Mouse (Mus musculus): Measurements from ENCODE around the gene Sarnp. TPM values are rescaled to one million over a fixed set of nuclear protein-coding genes. Genes with fewer than 3 reads are reported as not detected.

Sarnp gene
- polyA plus RNA-seq, 1 experiment from 2014 or later = 137 TPM

GRCm38 (mm10) chr10:128892246-128892645, 75.1 kb downstream of the Sarnp start:
- Histone ChIP-seq H3K27me3 (replicated peaks; ENCODE audit: control insufficient read depth, insufficient read depth, low read length) (no peaks in the 10 kb centered on the region), H3K36me3 (ENCODE audit: control insufficient read depth, insufficient read depth, low read length) (no peaks in the 10 kb centered on the region), H3K4me1 (ENCODE audit: control insufficient read depth, insufficient read depth, low read depth, low read length) (peaks cover 26% of the 10 kb centered on the region), H3K4me2 (ENCODE audit: low read length) (peak overlapping the region; percentile 59), H3K9ac (ENCODE audit: low read depth, low read length) (peak overlapping the region; percentile 88), H3K9me3 (ENCODE audit: control insufficient read depth, low read length) (no peaks in the 10 kb centered on the region), H3K4me3 (ENCODE audit: low read length) (peak overlapping the region; percentile 91), H3K27ac (ENCODE audit: low read depth, low read length) (peak overlapping the region; percentile 94)
- peak; percentile 9; the same call in 1 of the 2 replicates for ATAC-seq
- under 1% methylated on average over 9 of the region's 9 CpGs for WGBS

- H3K4me2 ChIP-seq (ENCODE audit: low read length) = peak overlapping the region; percentile 44
- ATAC-seq = no peak
- no peaks in the 10 kb centered on the region for H3K36me3 ChIP-seq (ENCODE audit: control insufficient read depth, insufficient read depth, low read length)
- WGBS = 0% methylated on average over 9 of the region's 9 CpGs
- no peak overlapping the region for H3K9ac ChIP-seq (ENCODE audit: low read depth, low read length)
- no peak overlapping the region for H3K4me3 ChIP-seq (ENCODE audit: low read length)
- H3K27ac ChIP-seq (ENCODE audit: low read depth, low read length) = peak overlapping the region; percentile 57; the same call in 1 of the 2 replicates
- H3K9me3 ChIP-seq (ENCODE audit: control insufficient read depth, low read length) = no peaks in the 10 kb centered on the region
- H3K4me1 ChIP-seq (ENCODE audit: control insufficient read depth, insufficient read depth, low read depth, low read length) = peaks cover 8% of the 10 kb centered on the region
- H3K27me3 ChIP-seq (replicated peaks; ENCODE audit: control insufficient read depth, insufficient read depth, low read length) = no peaks in the 10 kb centered on the region
These were observed 78.3 kb downstream of the Sarnp start for GRCm38 (mm10) chr10:128895437-128895836.

GRCm38 (mm10) chr10:128895952-128896693, 79.0 kb downstream of the Sarnp start:
- ATAC-seq = peak; percentile 76
- Histone ChIP-seq H3K9me3 (ENCODE audit: control insufficient read depth, low read length) (no peaks in the 10 kb centered on the region), H3K4me2 (ENCODE audit: low read length) (peak overlapping the region; percentile 44), H3K4me1 (ENCODE audit: control insufficient read depth, insufficient read depth, low read depth, low read length) (peaks cover 7% of the 10 kb centered on the region), H3K27me3 (replicated peaks; ENCODE audit: control insufficient read depth, insufficient read depth, low read length) (no peaks in the 10 kb centered on the region), H3K36me3 (ENCODE audit: control insufficient read depth, insufficient read depth, low read length) (no peaks in the 10 kb centered on the region), H3K4me3 (ENCODE audit: low read length) (peak overlapping the region; percentile 19), H3K9ac (ENCODE audit: low read depth, low read length) (no peak overlapping the region), H3K27ac (ENCODE audit: low read depth, low read length) (peak overlapping the region; percentile 57; the same call in 1 of the 2 replicates)
- 2% methylated on average over 17 of the region's 17 CpGs for WGBS

GRCm38 (mm10) chr10:128896807-128897206, 79.7 kb downstream of the Sarnp start:
- H3K27me3 ChIP-seq (replicated peaks; ENCODE audit: control insufficient read depth, insufficient read depth, low read length) = no peaks in the 10 kb centered on the region
- no peak for ATAC-seq
- WGBS = 48% methylated on average over 1 of the region's 1 CpGs
- H3K4me1 ChIP-seq (ENCODE audit: control insufficient read depth, insufficient read depth, low read depth, low read length) = peaks cover 7% of the 10 kb centered on the region
- no peak overlapping the region; the same call in 1 of the 2 replicates for H3K27ac ChIP-seq (ENCODE audit: low read depth, low read length)
- no peak overlapping the region for H3K4me3 ChIP-seq (ENCODE audit: low read length)
- H3K9me3 ChIP-seq (ENCODE audit: control insufficient read depth, low read length) = no peaks in the 10 kb centered on the region
- H3K4me2 ChIP-seq (ENCODE audit: low read length) = peak overlapping the region; percentile 44
- no peak overlapping the region for H3K9ac ChIP-seq (ENCODE audit: low read depth, low read length)
- no peaks in the 10 kb centered on the region for H3K36me3 ChIP-seq (ENCODE audit: control insufficient read depth, insufficient read depth, low read length)

- Histone ChIP-seq H3K27me3 (replicated peaks; ENCODE audit: control insufficient read depth, insufficient read depth, low read length) (no peaks in the 10 kb centered on the region), H3K9ac (ENCODE audit: low read depth, low read length) (no peak overlapping the region), H3K4me2 (ENCODE audit: low read length) (no peak overlapping the region), H3K4me1 (ENCODE audit: control insufficient read depth, insufficient read depth, low read depth, low read length) (peaks cover 4% of the 10 kb centered on the region), H3K4me3 (ENCODE audit: low read length) (no peak overlapping the region), H3K36me3 (ENCODE audit: control insufficient read depth, insufficient read depth, low read length) (no peaks in the 10 kb centered on the region), H3K27ac (ENCODE audit: low read depth, low read length) (no peak overlapping the region), H3K9me3 (ENCODE audit: control insufficient read depth, low read length) (no peaks in the 10 kb centered on the region)
- WGBS = 10% methylated on average over 1 of the region's 1 CpGs
- ATAC-seq = no peak
These were observed 80.4 kb downstream of the Sarnp start for GRCm38 (mm10) chr10:128897501-128897900.

- Histone ChIP-seq H3K4me2 (ENCODE audit: low read length) (no peak overlapping the region), H3K27ac (ENCODE audit: low read depth, low read length) (no peak overlapping the region), H3K36me3 (ENCODE audit: control insufficient read depth, insufficient read depth, low read length) (no peaks in the 10 kb centered on the region), H3K4me1 (ENCODE audit: control insufficient read depth, insufficient read depth, low read depth, low read length) (no peaks in the 10 kb centered on the region; the same call in 1 of the 2 replicates), H3K4me3 (ENCODE audit: low read length) (no peak overlapping the region), H3K9ac (ENCODE audit: low read depth, low read length) (no peak overlapping the region), H3K9me3 (ENCODE audit: control insufficient read depth, low read length) (no peaks in the 10 kb centered on the region), H3K27me3 (replicated peaks; ENCODE audit: control insufficient read depth, insufficient read depth, low read length) (no peaks in the 10 kb centered on the region)
- ATAC-seq = no peak
- WGBS = 86% methylated on average over 6 of the region's 6 CpGs
These were observed 82.8 kb downstream of the Sarnp start for GRCm38 (mm10) chr10:128899759-128900490.

GRCm38 (mm10) chr10:128900698-128901097, 83.6 kb downstream of the Sarnp start, which contains the start of gene Cd63:
Gene Cd63 (plus strand): TSS chr10:128900989.
- 83% methylated on average over 3 of the region's 3 CpGs for WGBS

GRCm38 (mm10) chr10:128901409-128901808, 84.3 kb downstream of the Sarnp start:
- H3K9ac ChIP-seq (ENCODE audit: low read depth, low read length) = no peak overlapping the region
- no peak overlapping the region for H3K27ac ChIP-seq (ENCODE audit: low read depth, low read length)
- WGBS = 89% methylated on average over 1 of the region's 1 CpGs
- no peaks in the 10 kb centered on the region; the same call in 1 of the 2 replicates for H3K4me1 ChIP-seq (ENCODE audit: control insufficient read depth, insufficient read depth, low read depth, low read length)
- no peaks in the 10 kb centered on the region for H3K27me3 ChIP-seq (replicated peaks; ENCODE audit: control insufficient read depth, insufficient read depth, low read length)
- H3K4me3 ChIP-seq (ENCODE audit: low read length) = no peak overlapping the region
- no peaks in the 10 kb centered on the region for H3K36me3 ChIP-seq (ENCODE audit: control insufficient read depth, insufficient read depth, low read length)
- no peaks in the 10 kb centered on the region for H3K9me3 ChIP-seq (ENCODE audit: control insufficient read depth, low read length)
- H3K4me2 ChIP-seq (ENCODE audit: low read length) = no peak overlapping the region
- ATAC-seq = no peak

More at GRCm38 (mm10) chr10:128900698-128901097, 83.6 kb downstream of the Sarnp start, which contains the start of gene Cd63:
- Histone ChIP-seq H3K4me2 (ENCODE audit: low read length) (no peak within 1 kb of the TSS), H3K9ac (ENCODE audit: low read depth, low read length) (no peak within 1 kb of the TSS), H3K27me3 (replicated peaks; ENCODE audit: control insufficient read depth, insufficient read depth, low read length) (no peaks in the 10 kb centered on the region), H3K4me3 (ENCODE audit: low read length) (no peak within 1 kb of the TSS), H3K4me1 (ENCODE audit: control insufficient read depth, insufficient read depth, low read depth, low read length) (no peaks in the 10 kb centered on the region; the same call in 1 of the 2 replicates), H3K9me3 (ENCODE audit: control insufficient read depth, low read length) (no peaks in the 10 kb centered on the region), H3K27ac (ENCODE audit: low read depth, low read length) (no peak within 1 kb of the TSS), H3K36me3 (ENCODE audit: control insufficient read depth, insufficient read depth, low read length) (no peaks in the 10 kb centered on the region)
- ATAC-seq = no peak

- H3K4me3 ChIP-seq (ENCODE audit: low read length) = no peak overlapping the region
- H3K36me3 ChIP-seq (ENCODE audit: control insufficient read depth, insufficient read depth, low read length) = no peaks in the 10 kb centered on the region
- H3K27me3 ChIP-seq (replicated peaks; ENCODE audit: control insufficient read depth, insufficient read depth, low read length) = no peaks in the 10 kb centered on the region
- 84% methylated on average over 3 of the region's 3 CpGs for WGBS
- no peak for ATAC-seq
- H3K4me1 ChIP-seq (ENCODE audit: control insufficient read depth, insufficient read depth, low read depth, low read length) = no peaks in the 10 kb centered on the region
- no peak overlapping the region for H3K9ac ChIP-seq (ENCODE audit: low read depth, low read length)
- H3K9me3 ChIP-seq (ENCODE audit: control insufficient read depth, low read length) = no peaks in the 10 kb centered on the region
- H3K27ac ChIP-seq (ENCODE audit: low read depth, low read length) = no peak overlapping the region
- H3K4me2 ChIP-seq (ENCODE audit: low read length) = no peak overlapping the region
These were observed 85.4 kb downstream of the Sarnp start for GRCm38 (mm10) chr10:128902409-128902988.
